Mouse (Mus musculus) bone marrow, adult 2 months (tissue): ENCODE results near the gene Actn1. TPM values are rescaled to one million over a fixed set of nuclear protein-coding genes. Genes with fewer than 3 reads are reported as not detected.

Source experiments
- H3K27ac ChIP-seq: fragments of 200-500 bp; 2 replicates; pipeline ENCODE4 v1.5.1; 2012; ENCODE audit warnings: low read depth, mild to moderate bottlenecking, control low read depth, inconsistent platforms, low read length; ENCODE audit not compliant: control insufficient read depth, poor library complexity, insufficient read depth
- H3K4me1 ChIP-seq: fragments of 200-500 bp; 2 replicates; pipeline ENCODE4 v1.6.1; 2011; ENCODE audit warnings: low read length; ENCODE audit not compliant: control insufficient read depth, insufficient read depth
- H3K4me3 ChIP-seq: fragments of 200-500 bp; replicated peaks from 2 replicates; pipeline ENCODE3; 2011; ENCODE audit warnings: mild to moderate bottlenecking, low read depth, low read length, control low read depth; ENCODE audit not compliant: control insufficient read depth
- CTCF ChIP-seq: fragments of 200-500 bp; IDR thresholded peaks from 2 replicates; pipeline ENCODE4 v1.5.1; 2011; ENCODE audit warnings: low read length, control low read depth; ENCODE audit not compliant: control insufficient read depth, insufficient read depth
- POLR2A ChIP-seq: fragments of 200-500 bp; IDR thresholded peaks from 2 replicates; pipeline ENCODE4 v1.6.1; 2011; ENCODE audit warnings: low read depth, mild to moderate bottlenecking, control low read depth, low read length, borderline replicate concordance; ENCODE audit not compliant: control insufficient read depth
- WGBS: fragments of 180-500 bp; shearing (Covaris S2); methylation state at CpG from one replicate; pipeline ENCODE4 v1.1.7; 2018; 5-methylcytosine and 5-hydroxymethylcytosine counted together
- polyA plus RNA-seq: library from polyadenylated mRNA; stranded (reverse); fragments of >200 nt; gene quantifications from 2 replicates; pipeline ENCODE4 v1.2.4, GENCODE M21; 2011; ENCODE audit warnings: low replicate concordance; ENCODE audit not compliant: missing spikeins, insufficient read depth, insufficient read length

Actn1 gene
- polyA plus RNA-seq, 1 experiment: 70.6 TPM

GRCm38 (mm10) chr12:80168178-80168686 lies 91.9 kb downstream of the Actn1 start:
- TF ChIP-seq POLR2A: no peak
- no peak for TF ChIP-seq CTCF
- H3K4me3 ChIP-seq: peak overlapping the region; percentile 82
- no peaks in the 10 kb centered on the region for H3K4me1 ChIP-seq
- no peak overlapping the region for H3K27ac ChIP-seq
- WGBS: 31% methylated on average over 35 of the region's 35 CpGs

- Histone ChIP-seq H3K4me3 (no peak overlapping the region), H3K27ac (no peak overlapping the region), H3K4me1 (no peaks in the 10 kb centered on the region)
- TF ChIP-seq CTCF (no peak), POLR2A (no peak)
- WGBS: 87% methylated on average over 3 of the region's 3 CpGs
Observed at GRCm38 (mm10) chr12:80167321-80167720, 92.8 kb downstream of the Actn1 start.

- Histone ChIP-seq H3K4me3 (no peak overlapping the region), H3K4me1 (no peaks in the 10 kb centered on the region), H3K27ac (no peak overlapping the region)
- no peak for TF ChIP-seq CTCF
- no peak for TF ChIP-seq POLR2A
- WGBS: 86% methylated on average over 4 of the region's 4 CpGs
Observed at GRCm38 (mm10) chr12:80166651-80167050, 93.5 kb downstream of the Actn1 start.

- H3K27ac ChIP-seq: no peak overlapping the region
- no peak for TF ChIP-seq CTCF
- TF ChIP-seq POLR2A: no peak
- H3K4me3 ChIP-seq: no peak overlapping the region
- no peaks in the 10 kb centered on the region for H3K4me1 ChIP-seq
- WGBS: 85% methylated on average over 8 of the region's 8 CpGs
Observed at GRCm38 (mm10) chr12:80164526-80164925, 95.6 kb downstream of the Actn1 start.

GRCm38 (mm10) chr12:80162448-80162847 lies 97.7 kb downstream of the Actn1 start:
- Histone ChIP-seq H3K4me1 (no peaks in the 10 kb centered on the region), H3K4me3 (no peak overlapping the region), H3K27ac (no peak overlapping the region)
- no peak for TF ChIP-seq POLR2A
- 88% methylated on average over 3 of the region's 3 CpGs for WGBS

GRCm38 (mm10) chr12:80157675-80158074 lies 102.5 kb downstream of the Actn1 start:
- WGBS: 9% methylated on average over 5 of the region's 5 CpGs
- no peak overlapping the region for H3K4me3 ChIP-seq
- TF ChIP-seq CTCF: no peak
- no peak for TF ChIP-seq POLR2A
- H3K4me1 ChIP-seq: no peaks in the 10 kb centered on the region
- H3K27ac ChIP-seq: no peak overlapping the region

- Histone ChIP-seq H3K4me1 (no peaks in the 10 kb centered on the region), H3K4me3 (no peak overlapping the region), H3K27ac (no peak overlapping the region)
- 28% methylated on average over 10 of the region's 10 CpGs for WGBS
- TF ChIP-seq POLR2A: no peak
- TF ChIP-seq CTCF: peak; percentile 58
Observed at GRCm38 (mm10) chr12:80153687-80154326, 106.4 kb downstream of the Actn1 start.

- no peaks in the 10 kb centered on the region for H3K4me1 ChIP-seq
- TF ChIP-seq POLR2A (no peak), CTCF (peak; percentile 22; the same call in 1 of the 2 replicates)
- H3K27ac ChIP-seq: no peak overlapping the region
- H3K4me3 ChIP-seq: no peak overlapping the region
- 83% methylated on average over 6 of the region's 6 CpGs for WGBS
Observed at GRCm38 (mm10) chr12:80153078-80153477, 107.1 kb downstream of the Actn1 start.

GRCm38 (mm10) chr12:80151821-80152220 lies 108.3 kb downstream of the Actn1 start:
- TF ChIP-seq POLR2A: no peak
- TF ChIP-seq CTCF: 0 out of 2 replicates have a peak, but pooled peaks have one; percentile 12
- H3K27ac ChIP-seq: no peak overlapping the region
- no peak overlapping the region for H3K4me3 ChIP-seq
- no peaks in the 10 kb centered on the region for H3K4me1 ChIP-seq
- 81% methylated on average over 6 of the region's 6 CpGs for WGBS
